Mouse (Mus musculus): ENCODE measurements around the gene Vcl.

Vcl gene

GRCm38 (mm10) chr14:20928848-20929745 lies at the start of gene Vcl:
TSS of gene Vcl (plus strand) at chr14:20929398.
- DNase-seq (ENCODE audit: low read depth, low spot score): peak; percentile 99

DNA sequence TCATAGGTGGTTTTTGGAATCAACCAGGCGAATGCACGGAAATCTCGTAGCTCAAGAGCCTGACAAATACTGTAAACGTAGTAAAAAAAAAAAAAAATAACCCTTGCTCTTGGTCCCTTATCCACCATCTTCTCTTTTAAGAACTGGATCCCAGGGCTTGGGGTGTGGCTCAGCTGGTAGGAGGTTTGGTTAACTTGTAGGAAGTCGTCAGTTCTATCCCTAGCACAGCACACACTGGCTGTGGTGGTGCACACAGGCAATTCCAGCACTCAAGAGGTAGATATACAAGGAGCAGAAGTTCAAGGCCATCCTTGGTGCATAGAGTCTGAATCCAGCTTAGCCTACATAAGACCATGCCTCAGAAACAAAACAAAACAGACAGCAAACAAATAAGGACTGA lies 44.5 kb upstream of the Vcl start:
- no peak for DNase-seq (ENCODE audit: low read depth, low spot score)

DNA sequence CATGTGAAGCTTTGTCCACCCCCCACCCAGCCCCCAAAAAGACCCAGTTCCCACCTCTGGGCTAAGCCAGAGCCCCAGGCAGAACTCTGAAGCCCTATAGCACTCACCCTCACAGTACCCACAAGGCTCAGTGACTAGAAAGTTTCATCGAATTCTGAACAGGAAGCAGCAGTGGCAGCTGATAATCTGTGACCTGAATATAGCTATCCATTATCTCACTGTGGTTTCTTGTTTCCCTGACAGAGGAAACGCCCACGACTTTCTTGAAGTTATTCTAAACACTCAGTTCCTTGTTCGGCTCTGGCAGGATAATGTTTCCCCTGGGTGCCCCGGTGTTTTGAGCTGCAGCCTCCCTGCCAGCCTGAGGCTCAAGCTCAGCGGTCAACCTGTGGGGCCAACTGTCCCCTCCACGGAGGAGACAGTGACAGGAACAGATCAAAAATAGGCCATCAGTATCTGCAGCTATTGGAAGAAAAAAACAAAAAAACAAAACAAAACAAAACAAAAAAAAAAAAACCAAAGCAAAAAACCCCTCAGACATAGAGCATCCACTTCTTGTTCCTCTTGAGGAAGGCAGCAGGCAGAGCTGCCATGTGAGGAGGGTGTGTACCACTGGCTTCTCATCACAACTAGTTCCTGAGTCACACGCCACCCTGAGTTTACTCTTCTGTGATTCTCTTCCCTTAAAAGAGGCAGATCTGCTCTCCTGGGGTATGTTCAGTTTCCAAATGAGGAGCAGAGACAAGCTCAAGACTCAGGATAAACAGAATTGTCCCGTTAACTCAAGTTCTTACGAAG lies 43.9 kb upstream of the Vcl start:
- no peak for DNase-seq (ENCODE audit: low read depth, low spot score)

DNA sequence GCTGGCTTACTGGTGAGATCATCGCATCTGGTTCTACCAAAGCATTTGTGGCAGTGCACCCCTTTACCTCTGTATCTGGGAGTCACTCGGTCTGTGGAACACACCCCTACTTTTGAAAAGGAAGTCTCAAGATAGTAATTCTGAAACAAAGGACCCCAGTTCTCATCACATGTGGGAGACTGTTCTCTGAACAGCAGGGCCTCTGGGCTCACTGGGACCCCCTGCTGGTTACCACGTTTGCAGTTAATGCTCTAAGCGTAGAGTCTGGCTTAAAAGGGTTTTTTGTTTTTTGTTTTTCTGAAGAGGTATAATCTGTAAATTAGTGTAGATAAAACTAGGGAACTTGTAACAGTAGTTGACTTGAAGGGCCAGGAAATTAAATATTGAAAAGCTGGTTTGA lies 42.9 kb upstream of the Vcl start:
- DNase-seq (ENCODE audit: low read depth, low spot score): peak; percentile 46

DNA sequence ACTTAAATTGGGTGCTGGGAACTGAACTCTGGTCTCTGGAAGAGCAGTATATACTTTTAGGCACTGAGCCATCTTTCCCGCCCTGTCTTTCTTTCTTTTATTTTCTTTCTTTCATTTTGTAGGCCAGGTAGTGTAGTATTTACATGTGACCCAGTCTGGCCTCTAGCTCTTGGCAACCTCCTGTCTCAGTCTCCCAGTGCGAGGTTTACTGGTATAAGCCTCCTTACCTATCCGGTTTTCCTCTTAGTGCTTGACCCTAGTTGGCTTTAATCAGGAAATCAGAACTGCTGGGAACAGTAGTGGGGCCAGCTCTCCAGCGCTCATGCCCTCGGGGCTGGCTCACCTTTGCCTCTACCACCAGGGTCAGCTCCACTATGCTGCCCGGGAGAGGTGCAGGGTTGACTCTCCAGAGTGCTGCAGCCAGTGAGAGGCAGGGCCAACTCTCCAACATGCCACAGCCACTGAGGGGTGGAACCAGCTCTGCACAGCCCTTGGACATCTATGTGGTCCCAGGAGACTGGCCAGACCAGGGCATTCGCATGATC lies 41.6 kb upstream of the Vcl start:
- no peak for DNase-seq (ENCODE audit: low read depth, low spot score)

GRCm38 (mm10) chr14:20891941-20892402 lies 37.2 kb upstream of the Vcl start:
- peak; percentile 98 for DNase-seq (ENCODE audit: low read depth, low spot score)

DNA sequence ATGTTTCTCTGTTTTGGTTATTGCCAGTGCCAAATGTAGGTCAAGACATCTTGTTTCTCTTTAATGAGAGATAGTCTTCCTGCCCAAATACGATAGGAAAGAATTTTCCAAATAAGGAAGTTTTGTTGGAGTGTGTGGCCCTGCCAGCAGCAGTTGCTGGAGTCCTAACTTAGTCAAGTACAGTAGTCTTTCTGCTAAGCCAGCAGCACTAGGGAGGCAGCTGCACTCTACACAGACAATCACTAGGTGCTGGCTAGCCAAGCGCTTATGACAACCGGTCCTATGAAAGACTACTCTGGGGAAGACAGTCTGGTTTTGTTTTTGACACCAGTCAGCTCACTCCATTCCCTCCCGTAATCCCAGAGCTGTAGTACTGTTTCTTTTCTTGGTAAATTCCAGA lies 35.4 kb upstream of the Vcl start:
- DNase-seq (ENCODE audit: low read depth, low spot score): no peak

- DNase-seq (ENCODE audit: low read depth, low spot score): no peak
These were observed 27.9 kb upstream of the Vcl start for GRCm38 (mm10) chr14:20901267-20901666.

DNA sequence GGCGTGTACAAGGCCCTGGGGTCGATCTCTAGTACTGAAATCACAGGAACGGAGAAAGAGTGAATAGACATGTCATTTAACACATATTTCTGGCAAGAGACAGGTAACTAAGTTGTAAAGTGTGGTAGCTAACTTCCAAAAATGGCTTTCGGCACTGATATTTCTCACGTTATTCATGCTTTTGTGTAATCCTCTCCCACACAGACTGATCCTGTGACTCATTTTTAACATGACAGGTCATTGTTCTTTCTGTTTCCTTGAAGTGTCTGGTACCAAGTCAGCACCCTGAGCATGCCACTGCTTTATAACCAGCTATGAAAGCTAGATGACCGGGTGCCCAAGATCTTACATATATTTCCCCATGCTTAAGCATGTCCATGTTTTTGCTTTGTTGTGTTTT lies 26.1 kb upstream of the Vcl start:
- no peak for DNase-seq (ENCODE audit: low read depth, low spot score)

- no peak for DNase-seq (ENCODE audit: low read depth, low spot score)
These were observed 17.4 kb upstream of the Vcl start for GRCm38 (mm10) chr14:20911811-20912210.

GRCm38 (mm10) chr14:20914415-20914814 lies 14.8 kb upstream of the Vcl start:
- no peak for DNase-seq (ENCODE audit: low read depth, low spot score)

DNA sequence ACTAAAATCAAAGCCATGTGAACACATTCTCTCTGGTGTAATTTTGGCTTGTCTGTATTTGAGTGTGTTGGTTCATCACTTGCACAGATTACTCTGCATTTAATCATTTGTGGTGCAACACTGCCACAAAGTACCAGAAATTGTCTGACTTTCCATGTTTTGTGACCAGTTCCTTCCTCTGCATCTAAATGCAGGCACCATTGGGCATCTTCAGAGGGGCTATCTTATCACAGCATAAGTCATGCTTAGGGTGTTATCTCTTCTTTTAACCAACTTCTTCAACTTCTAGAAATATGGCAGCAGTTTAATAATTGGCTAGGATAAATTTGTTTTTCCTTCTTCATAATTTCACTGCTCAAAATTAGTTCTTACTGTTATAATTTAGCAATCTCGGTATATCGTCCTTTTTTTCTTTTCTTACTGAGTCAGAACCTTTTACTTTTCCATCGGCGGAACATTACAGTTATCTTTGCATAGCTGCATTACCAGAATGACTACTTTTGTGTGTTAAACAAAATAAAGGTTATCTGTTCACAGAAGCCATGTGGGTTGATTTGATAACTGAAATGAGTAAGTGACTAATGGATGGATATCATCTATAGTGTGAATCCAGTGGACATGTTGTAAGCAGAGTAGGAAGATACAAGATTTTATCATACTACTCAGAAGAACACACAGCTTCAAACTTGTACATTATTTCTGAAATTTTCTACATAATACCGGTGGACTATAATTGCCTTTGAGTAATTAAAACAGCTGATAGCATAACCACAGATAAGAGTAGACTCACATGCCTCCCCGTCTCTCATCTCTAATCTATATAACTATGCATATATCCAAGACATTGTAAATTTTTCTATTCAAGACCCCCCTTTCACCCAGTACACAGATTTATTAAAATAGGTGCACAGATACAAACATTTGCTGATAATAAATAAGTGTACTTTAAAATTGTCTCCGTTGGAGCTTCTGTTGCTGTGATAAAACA lies 12.3 kb upstream of the Vcl start:
- DNase-seq (ENCODE audit: low read depth, low spot score): no peak

GRCm38 (mm10) chr14:20924071-20924789 lies 5.0 kb upstream of the Vcl start:
- no peak for DNase-seq (ENCODE audit: low read depth, low spot score)

DNA sequence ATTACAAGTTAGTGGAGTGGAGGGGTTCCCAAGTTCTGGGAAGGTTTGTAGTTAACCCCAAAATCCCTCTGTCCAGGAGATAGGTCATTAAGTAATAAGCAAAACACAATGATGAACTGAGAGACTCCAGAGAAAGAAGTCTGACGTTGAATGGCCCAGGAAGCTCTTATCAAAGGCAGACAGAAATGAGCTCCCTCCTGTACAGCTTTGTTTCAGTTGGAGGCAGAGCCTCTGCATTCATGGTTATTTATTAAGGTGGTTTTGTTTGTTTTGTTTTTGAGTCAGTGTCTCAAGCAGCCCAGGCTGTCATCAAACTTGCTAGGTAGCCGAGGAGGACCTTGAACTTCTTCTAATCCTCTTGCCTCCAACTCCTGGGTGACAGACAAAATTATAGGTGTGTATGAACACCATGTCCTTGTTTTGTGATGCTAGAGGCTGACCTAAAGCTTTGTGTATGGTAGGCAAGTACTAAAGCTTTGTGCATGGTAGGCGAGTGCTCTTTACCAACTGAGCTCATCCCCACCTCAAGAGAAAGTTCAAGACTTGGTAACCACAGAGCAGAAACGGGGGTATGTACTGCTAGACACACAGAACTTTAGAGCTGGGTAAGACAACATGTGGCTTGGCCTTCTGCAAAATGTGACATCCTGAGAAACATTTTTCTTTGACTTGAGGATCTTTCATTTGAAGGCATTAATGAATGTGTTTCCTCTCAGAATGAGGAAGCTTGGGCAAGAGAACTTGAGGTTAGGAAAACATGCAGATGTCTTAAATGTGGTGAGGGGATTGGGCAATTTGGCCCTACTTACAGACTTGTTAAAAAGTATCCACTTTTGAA lies 1.5 kb upstream of the Vcl start:
- DNase-seq (ENCODE audit: low read depth, low spot score): no peak

DNA sequence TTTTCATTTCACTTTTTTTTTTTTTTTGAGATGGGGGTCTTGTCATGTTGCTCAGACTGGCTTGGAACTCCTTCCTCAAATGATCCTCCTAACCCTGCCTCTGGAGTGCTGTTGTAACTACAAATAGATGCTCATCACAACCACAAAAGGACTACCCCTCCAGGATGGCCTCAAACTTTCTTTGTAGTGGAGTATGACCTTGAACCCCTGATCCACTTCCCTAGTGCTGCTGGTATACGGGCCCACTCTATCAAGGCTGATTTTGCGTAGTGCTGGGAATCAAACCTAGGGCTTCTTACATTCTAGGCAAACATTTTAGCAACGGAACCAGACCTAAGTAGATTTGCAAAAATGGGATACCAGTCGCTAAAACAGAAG lies 901 bp upstream of the Vcl start:
- DNase-seq (ENCODE audit: low read depth, low spot score): peak; percentile 50

DNA sequence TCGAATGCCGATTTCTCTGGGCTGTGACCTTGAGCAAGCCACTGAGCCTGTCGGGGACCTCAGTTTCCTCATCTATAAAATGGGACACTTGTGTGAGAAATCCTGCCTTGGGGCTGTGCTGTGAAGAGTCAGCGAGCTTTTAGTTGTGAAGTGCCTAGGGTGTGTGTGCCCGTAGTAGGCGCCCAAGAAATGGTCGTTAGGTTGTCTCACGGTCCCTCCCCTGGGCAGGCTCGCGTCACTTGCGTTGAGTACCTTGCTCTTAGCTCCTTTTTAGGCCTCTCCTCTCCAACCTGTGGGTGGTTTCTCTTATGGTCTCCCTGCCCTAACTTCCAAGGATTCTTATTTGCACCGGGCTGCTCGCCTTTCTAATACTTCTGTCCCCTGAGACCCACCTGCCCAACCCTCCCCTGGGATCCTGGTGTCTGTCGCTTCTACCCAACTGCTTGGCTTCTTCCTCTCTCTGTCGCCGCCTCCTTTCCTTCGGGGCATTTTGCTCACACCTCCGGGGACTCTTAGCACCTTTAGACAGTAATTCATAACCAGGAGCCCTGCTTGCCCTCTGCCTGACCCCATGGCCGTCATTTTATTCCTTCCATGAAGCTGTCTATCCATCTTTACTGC lies 726 bp downstream of the Vcl start:
- peak; percentile 61 for DNase-seq (ENCODE audit: low read depth, low spot score)

GRCm38 (mm10) chr14:20930481-20931391 lies 1.5 kb downstream of the Vcl start:
- peak; percentile 33 for DNase-seq (ENCODE audit: low read depth, low spot score)

DNA sequence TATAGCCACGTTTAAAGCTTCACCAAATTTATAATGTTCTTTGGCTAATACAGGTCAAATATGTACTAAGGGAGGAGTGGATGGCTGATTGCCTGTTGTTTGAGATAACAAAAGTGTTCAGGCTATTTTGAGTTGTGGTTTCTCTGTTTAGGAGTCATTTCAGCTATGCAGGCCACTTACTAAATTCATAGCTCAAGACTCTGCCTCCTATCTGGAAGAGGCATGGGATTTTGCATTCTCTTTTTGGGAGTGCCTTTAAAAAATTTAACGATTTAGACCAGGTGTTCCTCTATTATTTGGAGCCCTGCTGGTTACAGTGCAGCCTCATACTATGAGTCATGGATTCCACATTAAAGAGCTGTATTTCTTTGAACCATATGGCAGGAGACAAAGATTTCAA lies 9.2 kb downstream of the Vcl start:
- DNase-seq (ENCODE audit: low read depth, low spot score): peak; percentile 28
